24 mouse cellular contexts compared by ENCODE assay signal in the genomic region with DNA sequence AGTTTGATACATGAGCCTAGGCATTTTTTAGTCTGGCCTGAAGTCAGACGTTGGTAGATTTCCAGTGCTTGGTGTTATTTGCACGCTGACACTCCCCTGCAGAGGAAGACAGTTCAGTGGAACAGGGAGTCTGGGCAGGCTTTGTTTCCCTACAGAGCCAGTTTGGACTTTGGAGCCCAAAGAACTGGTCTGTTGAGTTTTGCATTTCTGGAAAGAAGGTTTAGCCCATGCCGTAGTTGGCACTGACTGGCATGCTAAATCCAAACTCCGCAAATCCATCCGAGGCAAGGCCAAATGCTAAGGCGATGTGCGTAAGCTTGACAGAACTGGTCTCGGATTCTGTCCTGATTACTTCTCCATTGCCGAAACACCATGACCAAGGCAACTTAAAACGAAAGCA. TPM values are rescaled to one million over a fixed set of nuclear protein-coding genes. Genes with fewer than 3 reads are reported as not detected.
DNase-seq lines count a peak whose midpoint lies in the region; ATAC-seq and TF ChIP-seq lines count a peak whose summit lies in the region.
"Had no signal": no experiment of that assay in that cellular context is flagged by ENCODE, and none has a peak within 500 bp of the region (broad histone marks: within the 10 kb centered on the region; RNA-seq: fewer than 3 reads in every experiment).

No protein-coding gene starts in this region.

- peaks cover 17% of the 10 kb centered on the region for H3K4me1 ChIP-seq in intestine, embryonic 14.5 days (replicated peaks; ENCODE audit: control insufficient read depth, insufficient read depth, low read length)
- 0 out of 2 replicates have a peak, but pooled peaks cover 17% of the 10 kb centered on the region for H3K4me1 ChIP-seq in stomach, embryonic 16.5 days (ENCODE audit: control insufficient read depth, insufficient read depth, low read length)

- peak overlapping the region; percentile 76; the same call in 1 of the 2 replicates for H3K27ac ChIP-seq in layer of hippocampus, adult 2 months
- H3K27ac ChIP-seq in intestine, embryonic 14.5 days (ENCODE audit: low read depth) = no peak overlapping the region
- H3K27ac ChIP-seq in stomach, embryonic 16.5 days (ENCODE audit: low read length) = peak overlapping the region; percentile 60
- H3K27ac ChIP-seq: embryonic facial prominence, embryonic 12.5 days; hindbrain, embryonic 12.5 days; midbrain, embryonic 13.5 days; neural tube, embryonic 13.5 days had no signal

- peaks cover 45% of the 10 kb centered on the region for H3K36me3 ChIP-seq in intestine, embryonic 14.5 days (ENCODE audit: control insufficient read depth, insufficient read depth, low read length)
- H3K36me3 ChIP-seq in stomach, embryonic 16.5 days (ENCODE audit: control insufficient read depth, insufficient read depth, low read length) = peaks cover 14% of the 10 kb centered on the region

- ATAC-seq in intestine, embryonic 14.5 days (replicated peaks; ENCODE audit: low FRiP score, low TSS enrichment, low read depth) = no peak
- no peak for ATAC-seq in stomach, embryonic 16.5 days (ENCODE audit: insufficient read depth, low FRiP score)
- ATAC-seq: forebrain, embryonic 14.5 days; inflammation-experienced regulatory T-cells, adult 6 months; midbrain, embryonic 13.5 days; Patski had no signal

- H3K9ac ChIP-seq in intestine, embryonic 14.5 days (ENCODE audit: low read length) = no peak overlapping the region
- 0 out of 2 replicates have a peak overlapping the region, but pooled peaks have one; percentile 19 for H3K9ac ChIP-seq in stomach, embryonic 16.5 days (ENCODE audit: low read length)
- H3K9ac ChIP-seq: embryonic facial prominence, embryonic 12.5 days; hindbrain, embryonic 12.5 days; midbrain, embryonic 13.5 days; neural tube, embryonic 13.5 days had no signal

- no peak overlapping the region for H3K4me3 ChIP-seq in layer of hippocampus, adult 2 months
- H3K4me3 ChIP-seq in intestine, embryonic 14.5 days (ENCODE audit: low read depth, low read length) = no peak overlapping the region
- no peak overlapping the region for H3K4me3 ChIP-seq in stomach, embryonic 16.5 days (replicated peaks; ENCODE audit: low read length)
- H3K4me3 ChIP-seq: embryonic facial prominence, embryonic 12.5 days; hindbrain, embryonic 12.5 days; midbrain, embryonic 13.5 days; neural tube, embryonic 13.5 days had no signal

- no peak for TF ChIP-seq CTCF in layer of hippocampus, adult 2 months (conservative IDR thresholded peaks at IDR 0.05)

- H3K4me2 ChIP-seq in intestine, embryonic 14.5 days (ENCODE audit: low read length) = no peak overlapping the region
- H3K4me2 ChIP-seq in stomach, embryonic 16.5 days (ENCODE audit: low read depth, low read length) = peak overlapping the region; percentile 92; the same call in 1 of the 2 replicates
- H3K4me2 ChIP-seq: embryonic facial prominence, embryonic 12.5 days; hindbrain, embryonic 12.5 days; midbrain, embryonic 13.5 days; neural tube, embryonic 13.5 days had no signal

- no peaks in the 10 kb centered on the region for H3K27me3 ChIP-seq in intestine, embryonic 14.5 days (replicated peaks; ENCODE audit: control insufficient read depth, insufficient read depth, low read length)
- H3K27me3 ChIP-seq in stomach, embryonic 16.5 days (ENCODE audit: control insufficient read depth, insufficient read depth, low read length) = no peaks in the 10 kb centered on the region
- H3K27me3 ChIP-seq: embryonic facial prominence, embryonic 12.5 days; hindbrain, embryonic 12.5 days; midbrain, embryonic 13.5 days; neural tube, embryonic 13.5 days; Patski had no signal

- no peak for DNase-seq in layer of hippocampus, adult 2 months (ENCODE audit: low spot score in 2 of 2)
- DNase-seq in layer of hippocampus, adult 11-12 months (ENCODE audit: low spot score) = no peak
- peak; percentile 53 for DNase-seq in intestine, embryonic 14.5 days (ENCODE audit: low spot score)
- DNase-seq in kidney, postnatal 25 days = peak; percentile 51 to 68
- DNase-seq in layer of hippocampus, postnatal 14 days (ENCODE audit: low spot score in 2 of 2) = no peak
- DNase-seq in Muller cell, postnatal 12 days (ENCODE audit: inconsistent ontology term) = no peak
- DNase-seq: adrenal gland, postnatal 14 days; cerebellum, adult 11 months; cerebellum, postnatal 10 days; gastrocnemius, postnatal 14 days; lung, adult 18-20 months; lung, postnatal 14 days; thymus, postnatal 36 days had no signal

- 85% methylated on average over 10 of the region's 10 CpGs for WGBS in intestine, embryonic 14.5 days
- 77% methylated on average over 10 of the region's 10 CpGs for WGBS in stomach, embryonic 16.5 days

- no peaks in the 10 kb centered on the region for H3K9me3 ChIP-seq in intestine, embryonic 14.5 days (ENCODE audit: control insufficient read depth, low read length)
- no peaks in the 10 kb centered on the region for H3K9me3 ChIP-seq in stomach, embryonic 16.5 days (replicated peaks; ENCODE audit: control insufficient read depth, low read length)
- H3K9me3 ChIP-seq: embryonic facial prominence, embryonic 12.5 days; hindbrain, embryonic 12.5 days; midbrain, embryonic 13.5 days; neural tube, embryonic 13.5 days had no signal

RNA-seq across cellular contexts. Expression of gene H2afj, which starts 3.2 kb away (rescaled TPM):
- total RNA-seq in layer of hippocampus, adult 2 months (2021) = 10 to 100 TPM; 69.6 to 72.3 TPM
- polyA plus RNA-seq in intestine, embryonic 14.5 days (2014; fragmentation: Nextera tagmentation; extraction: Ambion mirVana) = 152 and 182 TPM in 2 replicates
- polyA plus RNA-seq in stomach, embryonic 16.5 days (2015; fragmentation: Nextera tagmentation; extraction: Ambion mirVana) = 180 and 196 TPM in 2 replicates
- 10 to 100 TPM; 72.0 to 72.6 TPM for total RNA-seq in layer of hippocampus, postnatal 14 days (2021)

RNA-seq across cellular contexts. Expression of gene Hist4h4, which starts 7.0 kb away (rescaled TPM):
- 10 to 100 TPM; 11.6 to 12.8 TPM for total RNA-seq in layer of hippocampus, adult 2 months (2021)
- polyA plus RNA-seq in intestine, embryonic 14.5 days (2014; fragmentation: Nextera tagmentation; extraction: Ambion mirVana) = 1.3 and 2.2 TPM in 2 replicates
- polyA plus RNA-seq in stomach, embryonic 16.5 days (2015; fragmentation: Nextera tagmentation; extraction: Ambion mirVana) = 0.83 and 0.89 TPM in 2 replicates
- total RNA-seq in layer of hippocampus, postnatal 14 days (2021) = 10 to 100 TPM; 10.9 to 12.0 TPM

RNA-seq across cellular contexts. Expression of gene BC049715, which starts 16.2 kb away (rescaled TPM):
- 1 to 10 TPM; 3.8 to 5.4 TPM for total RNA-seq in layer of hippocampus, adult 2 months (2021)
- polyA plus RNA-seq in intestine, embryonic 14.5 days (2014; fragmentation: Nextera tagmentation; extraction: Ambion mirVana) = 1.1 and 1.7 TPM in 2 replicates
- 0.46 and 2.6 TPM in 2 replicates for polyA plus RNA-seq in stomach, embryonic 16.5 days (2015; fragmentation: Nextera tagmentation; extraction: Ambion mirVana)
- 1 to 10 TPM; 2.2 to 4.6 TPM for total RNA-seq in layer of hippocampus, postnatal 14 days (2021)

RNA-seq across cellular contexts. Expression of gene Wbp11, which starts 16.8 kb away (rescaled TPM):
- total RNA-seq in layer of hippocampus, adult 2 months (2021) = 100 to 1,000 TPM; 134 to 138 TPM
- polyA plus RNA-seq in intestine, embryonic 14.5 days (2014; fragmentation: Nextera tagmentation; extraction: Ambion mirVana) = 113 TPM in 2 replicates
- polyA plus RNA-seq in stomach, embryonic 16.5 days (2015; fragmentation: Nextera tagmentation; extraction: Ambion mirVana) = 85.0 and 90.8 TPM in 2 replicates
- 100 to 1,000 TPM; 123 to 133 TPM for total RNA-seq in layer of hippocampus, postnatal 14 days (2021)

RNA-seq across cellular contexts. Expression of gene Smco3, which starts 24.1 kb away (rescaled TPM):
- total RNA-seq in layer of hippocampus, adult 2 months (2021) = 1 to 10 TPM; 5.8 to 7.9 TPM
- polyA plus RNA-seq in intestine, embryonic 14.5 days (2014; fragmentation: Nextera tagmentation; extraction: Ambion mirVana) = 3.7 and 4.0 TPM in 2 replicates
- 1.2 and 2.2 TPM in 2 replicates for polyA plus RNA-seq in stomach, embryonic 16.5 days (2015; fragmentation: Nextera tagmentation; extraction: Ambion mirVana)
- total RNA-seq in layer of hippocampus, postnatal 14 days (2021) = 1 to 10 TPM; 4.0 to 4.8 TPM
- polyA plus RNA-seq: erythroblast, embryonic 14.5 days; heart, embryonic 16.5 days; spleen, adult 2 months had no signal

Comparison
In these comparisons a context has a peak if more than half of its experiments do, and no peak if none do; other contexts are left out.
1. DNase-seq: peak in intestine, embryonic 14.5 days (single experiment) and kidney, postnatal 25 days (2 of 2); none in layer of hippocampus, adult 2 months (0 of 2), layer of hippocampus, adult 11-12 months (single experiment), layer of hippocampus, postnatal 14 days (0 of 2) and Muller cell, postnatal 12 days (single experiment).